Mouse (Mus musculus) layer of hippocampus, adult 8-10 months (tissue): Measurements from ENCODE around the gene Gba2. TPM values are rescaled to one million over a fixed set of nuclear protein-coding genes. Genes with fewer than 3 reads are reported as not detected.
"Not testable (repeated sequence)": the region's sequence is repeated elsewhere in the genome, so short reads cannot be mapped to it uniquely, and the experiment has no call there.

Experiments
- DNase-seq, 2 experiments: peaks; one replicate each; pipeline ENCODE4 v3.0.0; 2022; ENCODE audit warnings: low spot score in 2 of 2
- total RNA-seq, 4 experiments: library from RNA; stranded (reverse); gene quantifications; 2 replicates each; pipeline ENCODE4 v1.2.4; 2022

Gba2 gene
- total RNA-seq, result 10 to 100 TPM; 58.7 to 64.7 (median 60.9) TPM

GRCm38 (mm10) chr4:43578376-43579204 lies at the start of gene Gba2, which contains the start of gene Rgp1:
Gene Gba2, minus strand, starts transcription at chr4:43578873.
Gene Rgp1, plus strand, starts transcription at chr4:43578715.
- DNase-seq, result peak; percentile 76 to 81

DNA sequence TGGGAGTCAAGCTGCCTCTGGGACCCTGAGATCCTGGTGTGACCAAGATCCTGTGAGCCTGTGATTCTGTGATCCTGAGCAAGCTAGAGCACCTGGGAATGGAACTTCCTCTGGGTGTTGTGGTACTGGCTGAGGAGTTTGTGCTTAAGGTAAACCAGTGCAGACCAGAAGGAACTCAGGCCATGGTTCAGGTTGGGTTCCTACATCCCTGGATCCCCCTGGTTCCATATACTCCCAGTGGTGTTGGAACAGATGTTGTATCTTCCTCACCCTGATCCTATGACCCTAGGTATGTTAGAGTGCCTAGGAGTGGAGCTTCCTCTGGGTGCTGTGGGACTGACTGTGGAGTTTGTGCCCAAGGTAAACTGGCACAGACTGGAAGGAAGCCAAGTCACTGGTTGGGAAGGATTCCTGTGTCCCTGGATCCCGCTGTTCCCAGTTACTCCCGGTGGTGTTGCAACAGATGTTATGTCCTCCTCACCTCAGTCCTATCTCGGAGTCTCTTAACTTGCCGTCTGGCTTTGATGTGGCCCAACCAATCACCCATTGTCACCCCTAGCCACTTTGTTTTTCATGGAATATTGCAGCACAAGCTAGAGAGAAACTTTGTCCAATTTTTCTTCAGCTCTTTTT lies 41.6 kb upstream of the Gba2 start:
- no peak for DNase-seq

GRCm38 (mm10) chr4:43613060-43613730 lies 34.5 kb upstream of the Gba2 start:
- DNase-seq, result no peak

GRCm38 (mm10) chr4:43612534-43612933 lies 33.9 kb upstream of the Gba2 start:
- no peak for DNase-seq

GRCm38 (mm10) chr4:43604751-43605685 lies 26.3 kb upstream of the Gba2 start:
- no peak for DNase-seq

- no peak for DNase-seq
Observed at GRCm38 (mm10) chr4:43604099-43604498, 25.4 kb upstream of the Gba2 start.

GRCm38 (mm10) chr4:43600195-43600934 lies 21.7 kb upstream of the Gba2 start:
- DNase-seq, result no peak

DNA sequence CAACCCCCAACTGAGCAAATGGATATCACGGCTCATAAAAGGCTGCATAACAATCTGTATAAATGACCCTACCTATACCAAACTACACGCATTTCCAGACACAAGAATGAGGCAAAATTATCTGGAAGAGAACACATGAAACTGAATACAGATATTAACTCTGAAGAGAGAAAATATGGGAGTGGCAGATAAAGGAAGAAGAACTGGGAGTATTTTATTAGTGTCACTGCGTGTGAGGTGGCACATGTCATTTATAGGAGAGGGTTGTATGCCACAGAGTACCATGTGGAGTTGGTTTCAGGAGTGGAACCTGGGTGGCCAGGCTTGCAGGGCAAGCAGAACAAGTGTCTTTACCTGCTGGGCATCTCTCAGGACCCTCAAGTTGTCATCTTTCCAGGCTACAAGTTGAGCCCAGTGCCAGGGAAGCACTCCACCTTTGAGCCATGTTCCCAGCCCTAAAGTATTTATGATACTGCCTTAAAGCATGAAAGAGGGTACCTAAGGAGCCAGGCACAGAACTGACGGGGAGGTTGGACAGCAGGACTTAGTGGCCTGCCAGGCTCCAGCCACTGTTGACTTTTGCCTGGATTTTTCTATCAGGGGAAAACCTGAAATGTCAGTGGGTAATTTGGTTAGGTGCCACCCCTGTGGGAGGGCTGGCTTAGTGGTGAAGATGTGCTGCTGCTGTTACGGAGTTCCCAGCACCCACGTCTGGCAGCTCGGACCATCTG lies 20.1 kb upstream of the Gba2 start:
- DNase-seq, result no peak

GRCm38 (mm10) chr4:43598200-43598599 lies 19.5 kb upstream of the Gba2 start:
- DNase-seq, result no peak

DNA sequence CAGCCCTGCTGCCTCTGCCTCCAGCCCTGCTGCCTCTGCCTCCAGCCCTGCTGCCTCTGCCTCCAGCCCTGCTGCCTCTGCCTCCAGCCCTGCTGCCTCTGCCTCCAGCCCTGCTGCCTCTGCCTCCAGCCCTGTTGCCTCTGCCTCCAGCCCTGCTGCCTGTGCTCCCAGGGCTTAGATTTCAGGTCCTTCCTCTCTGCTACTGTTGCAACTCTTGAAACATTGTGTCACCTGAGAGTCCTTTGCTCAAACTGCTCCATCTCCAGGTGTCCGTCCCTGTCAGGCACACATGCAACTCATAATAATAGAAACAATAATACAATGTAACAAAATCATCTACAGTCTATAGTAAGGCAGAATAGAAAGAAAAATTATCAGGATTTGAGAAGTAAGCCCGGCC lies 17.9 kb upstream of the Gba2 start:
- DNase-seq, result not testable (repeated sequence)

GRCm38 (mm10) chr4:43593453-43593852 lies 14.8 kb upstream of the Gba2 start:
- no peak for DNase-seq

GRCm38 (mm10) chr4:43591961-43592360 lies 13.3 kb upstream of the Gba2 start:
- no peak for DNase-seq

GRCm38 (mm10) chr4:43591543-43591942 lies 12.9 kb upstream of the Gba2 start:
- no peak for DNase-seq

DNA sequence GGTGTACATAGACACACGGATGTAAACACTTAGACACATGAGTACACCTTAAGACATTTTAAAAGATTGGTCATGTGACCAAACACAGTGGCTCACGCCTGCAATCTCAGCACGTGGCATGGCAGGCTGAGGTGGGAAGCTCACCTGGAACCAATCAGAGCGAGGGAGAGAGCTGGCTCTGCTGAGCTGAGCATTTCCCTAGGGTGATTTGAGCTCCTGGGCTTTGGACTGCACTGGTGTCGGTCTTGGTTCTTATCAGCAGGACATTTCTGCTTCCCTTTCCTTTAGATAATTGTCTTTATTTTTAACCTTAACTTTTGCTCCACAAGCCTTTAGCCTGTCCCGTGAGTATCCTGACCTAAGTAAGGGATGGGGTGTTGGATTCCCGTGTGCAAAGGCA lies 9.0 kb upstream of the Gba2 start:
- DNase-seq, result no peak

DNA sequence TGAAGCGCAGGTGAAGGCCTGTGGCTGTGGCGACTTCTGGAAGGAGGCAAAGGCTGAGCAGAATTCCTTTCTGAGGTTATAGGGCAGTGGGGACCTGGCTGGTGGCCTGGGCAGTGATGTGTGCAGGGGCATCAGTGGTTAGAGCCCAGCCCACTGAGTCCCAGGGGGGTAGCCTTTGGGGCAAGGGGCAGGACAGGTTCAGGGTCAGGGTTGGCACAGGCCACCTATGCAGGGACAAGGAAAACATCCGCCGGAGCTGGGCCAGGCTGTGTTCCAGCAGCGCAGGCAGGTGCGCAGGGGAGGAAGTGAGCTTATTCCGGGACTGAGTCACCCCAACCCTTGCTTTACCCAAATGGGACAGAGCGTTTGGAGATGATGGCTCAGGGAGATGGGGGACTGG lies 7.7 kb upstream of the Gba2 start:
- DNase-seq, result no peak

DNA sequence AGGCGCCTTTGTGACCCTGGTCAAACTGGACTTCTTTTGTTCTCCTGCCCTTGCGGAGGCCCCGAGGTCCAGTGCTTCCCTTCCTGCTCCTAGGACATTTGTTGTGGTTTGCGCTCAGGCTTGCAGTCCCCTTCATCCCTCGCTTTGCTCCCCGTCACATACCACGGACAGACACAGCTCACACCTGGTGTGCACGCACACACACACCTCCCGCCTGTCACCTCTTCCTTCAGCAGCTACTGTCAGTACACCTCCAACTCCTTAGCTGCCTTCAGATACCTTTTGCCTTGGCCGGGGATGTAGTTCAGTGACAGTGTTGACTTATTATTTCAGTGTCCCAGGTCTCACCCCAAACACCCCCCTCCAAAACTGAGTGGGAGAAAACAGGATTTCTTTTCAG lies 7.0 kb upstream of the Gba2 start:
- DNase-seq, result no peak

DNA sequence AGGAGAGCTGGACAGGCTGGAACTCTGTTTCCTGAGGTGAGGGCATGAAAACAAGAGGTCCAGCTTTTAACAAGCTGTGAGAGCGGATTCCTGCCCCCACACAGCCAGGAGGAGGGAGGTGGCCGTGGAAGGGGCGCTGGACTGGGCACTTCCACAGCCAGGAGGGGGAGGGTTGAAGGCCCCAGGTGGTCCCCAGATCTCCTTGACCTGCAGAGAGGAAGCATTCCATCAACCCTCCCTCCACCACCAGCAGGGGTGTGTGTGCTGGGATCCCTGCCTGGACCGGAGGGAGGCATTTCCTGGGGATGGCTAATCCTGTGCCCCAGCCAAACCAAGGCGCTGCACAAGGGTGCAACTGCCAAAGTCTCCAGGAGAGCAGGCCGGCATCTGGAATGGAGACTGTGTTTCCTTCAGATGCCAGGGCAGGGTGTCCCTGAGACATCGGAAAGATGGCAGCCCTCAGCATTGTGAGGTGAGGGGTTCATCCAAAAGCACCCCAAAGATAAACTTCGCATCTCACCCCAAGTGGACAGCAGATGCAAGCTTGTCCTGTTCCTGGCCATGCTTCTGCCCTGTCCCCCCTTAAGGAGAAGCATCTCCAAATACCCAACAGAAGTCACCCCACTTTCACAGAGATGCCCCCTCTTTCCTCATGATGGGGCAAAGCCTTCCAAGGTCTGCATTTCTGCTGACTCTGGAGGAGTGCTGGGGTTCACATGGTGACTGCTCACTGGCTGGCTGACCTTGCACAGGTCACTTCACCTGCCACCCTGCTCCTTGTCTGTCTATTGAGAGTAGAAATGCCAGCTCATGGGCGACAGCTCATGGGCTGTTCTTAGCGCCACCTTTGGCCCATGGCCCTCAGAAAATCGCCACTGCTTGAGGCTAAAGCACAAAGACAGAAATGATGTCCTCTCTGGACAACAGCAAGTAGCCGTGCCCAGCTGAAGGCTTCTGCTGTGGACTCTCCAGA lies 6.1 kb upstream of the Gba2 start, which contains the start of gene Msmp:
Msmp (minus strand) TSS at position 51 of the 973 bp plus-strand sequence.
- no peak for DNase-seq

GRCm38 (mm10) chr4:43583421-43583820 lies 4.7 kb upstream of the Gba2 start:
- DNase-seq, result no peak
